Mouse (Mus musculus) embryonic stem cell, embryonic (primary cell): Measurements from ENCODE around the gene Tcf23.

ENCODE experiments used
- CTCF ChIA-PET, 4 experiments: fragments of 300-600 bp in 2 of 4; fragments of 350-600 bp in 2 of 4; sonication (Branson Sonifier 250); formaldehyde crosslinking; loops; one replicate each; lab custom pipeline; 2022; ENCODE audit warnings: inconsistent platforms in 2 of 4; lab: Charles Lee
- POLR2A ChIA-PET, 4 experiments: fragments of 300-600 bp in 2 of 4; fragments of 350-600 bp in 2 of 4; sonication (Branson Sonifier 250); formaldehyde crosslinking; loops; one replicate each; lab custom pipeline; 2022; ENCODE audit warnings: antibody characterized with exemption in 4 of 4, inconsistent platforms in 1 of 4; lab: Charles Lee

The Tcf23 gene

GRCm38 (mm10) chr5:30999324-30999723 lies 30.9 kb downstream of the Tcf23 start:
- ChIA-PET CTCF (interaction anchor here (0.6 to 2.2 kb wide), 12 partner anchors 10 to 984 kb away, joined by 3 to 13 read pairs (median 4); partner anchors contain the start of gene Preb (in 1 of the 4)), POLR2A (interaction anchor here in 3 of 4 experiments (0.6 to 2.5 kb wide), 11 partner anchors 9 to 254 kb away, joined by 3 to 8 read pairs (median 4); partner anchors contain the start of genes Atraid (in 2 of the 3), Slc5a6 (in 2 of the 3) and Agbl5 (in 1 of the 3))

DNA sequence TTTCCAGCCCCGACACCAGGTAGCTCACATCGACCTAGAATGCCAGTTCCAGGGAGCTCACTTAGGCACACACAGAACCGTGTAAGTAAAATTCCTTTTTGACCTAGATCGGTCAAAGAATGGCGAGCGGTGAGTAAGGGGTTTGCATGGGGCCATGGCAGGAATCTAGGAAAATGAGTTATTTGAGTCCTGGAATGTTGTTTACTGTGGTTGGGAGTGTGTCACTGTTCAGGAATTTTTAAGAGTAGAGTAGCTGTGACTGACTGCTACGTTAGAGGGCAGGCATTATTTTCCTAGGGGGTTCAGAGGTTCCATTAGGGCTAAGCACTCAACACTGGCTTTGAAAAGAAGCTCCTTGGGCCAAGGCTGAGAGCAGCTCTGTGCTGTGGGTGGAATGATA lies 31.7 kb downstream of the Tcf23 start:
- ChIA-PET CTCF (interaction anchor here (0.6 to 2.2 kb wide), 16 partner anchors 9 to 985 kb away, joined by 3 to 14 read pairs (median 4); partner anchors contain the start of gene Dnajc5g (in 1 of the 4)), POLR2A (interaction anchor here in 3 of 4 experiments (0.5 to 2.5 kb wide), 15 partner anchors 8 to 138 kb away, joined by 3 to 8 read pairs (median 4); partner anchors contain the start of genes Atraid (in 2 of the 3), Slc5a6 (in 2 of the 3), Agbl5 (in 1 of the 3) and Emilin1 (in 1 of the 3))

DNA sequence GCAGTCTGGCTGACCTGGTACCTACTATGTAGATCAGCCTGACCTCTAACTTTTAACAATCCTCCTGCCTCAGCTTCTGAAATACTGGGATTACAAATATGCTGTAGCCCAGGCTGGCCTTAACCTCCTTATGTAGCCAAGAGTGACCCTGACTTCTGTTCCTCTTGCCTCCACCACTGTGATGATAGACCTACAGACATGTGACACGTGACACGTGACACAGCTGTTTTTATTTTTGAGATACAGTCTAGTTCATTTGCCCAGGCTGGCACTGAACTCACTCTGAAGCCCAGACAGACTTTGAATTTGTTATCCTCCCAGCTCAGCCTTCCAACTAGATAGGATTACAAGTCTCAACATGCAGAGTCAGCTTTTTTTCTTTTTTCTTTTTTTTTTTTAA lies 32.5 kb downstream of the Tcf23 start:
- POLR2A ChIA-PET: interaction anchor here in 3 of 4 experiments (0.6 to 2.5 kb wide), 10 partner anchors 9 to 137 kb away, joined by 3 to 8 read pairs (median 3); partner anchors contain the start of genes Atraid (in 2 of the 3), Agbl5 (in 1 of the 3) and Slc5a6 (in 1 of the 3)
- CTCF ChIA-PET: interaction anchor here in 3 of 4 experiments (0.5 to 1.9 kb wide), 17 partner anchors 11 to 451 kb away, joined by 3 to 14 read pairs (median 3); partner anchors contain the start of genes Slc5a6 (in 1 of the 3) and Zfp512 (in 1 of the 3)

DNA sequence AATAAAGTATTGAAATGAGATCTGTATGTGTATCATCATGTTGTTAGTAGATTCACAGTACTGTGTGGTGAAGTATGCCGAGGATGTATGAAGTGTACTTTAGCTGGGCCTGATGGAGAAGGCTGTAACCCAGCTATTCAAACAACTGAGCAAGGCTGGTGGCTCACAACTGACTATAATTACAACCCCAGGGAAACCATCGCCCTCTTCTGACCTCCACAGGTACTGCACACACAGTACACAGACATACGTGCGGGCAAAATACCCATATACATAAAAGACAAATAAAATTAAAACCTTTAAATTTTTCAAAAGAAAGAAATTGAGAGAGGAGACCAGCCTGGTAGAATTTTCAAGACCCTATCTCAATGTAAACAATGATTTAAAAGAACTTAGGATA lies 33.1 kb downstream of the Tcf23 start:
- CTCF ChIA-PET: interaction anchor here in 3 of 4 experiments (0.5 to 1.9 kb wide), 13 partner anchors 11 to 451 kb away, joined by 3 to 14 read pairs (median 4); partner anchors contain the start of genes Slc5a6 (in 1 of the 3) and Zfp512 (in 1 of the 3)

GRCm38 (mm10) chr5:31004184-31004583 lies 35.7 kb downstream of the Tcf23 start:
- ChIA-PET CTCF (interaction anchor here (0.6 to 2.1 kb wide), 41 partner anchors 9 to 613 kb away, joined by 3 to 11 read pairs (median 4); partner anchors contain the start of genes Atraid (in 1 of the 4), Cad (in 1 of the 4), Dpysl5 (in 1 of the 4) and Preb (in 1 of the 4)), POLR2A (interaction anchor here (0.7 to 2.1 kb wide), 20 partner anchors 9 to 294 kb away, joined by 3 to 7 read pairs (median 4); partner anchors contain the start of genes Atraid (in 4 of the 4), Slc5a6 (in 4 of the 4), Agbl5 (in 1 of the 4) and Cad (in 1 of the 4))

More for the DNA sequence above, 33.1 kb downstream of the Tcf23 start:
- POLR2A ChIA-PET: interaction anchor here in 2 of 4 experiments (0.6 to 2.5 kb wide), 8 partner anchors 10 to 114 kb away, joined by 3 to 8 read pairs (median 3); partner anchors contain the start of genes Atraid (in 2 of the 2), Agbl5 (in 1 of the 2) and Slc5a6 (in 1 of the 2)

DNA sequence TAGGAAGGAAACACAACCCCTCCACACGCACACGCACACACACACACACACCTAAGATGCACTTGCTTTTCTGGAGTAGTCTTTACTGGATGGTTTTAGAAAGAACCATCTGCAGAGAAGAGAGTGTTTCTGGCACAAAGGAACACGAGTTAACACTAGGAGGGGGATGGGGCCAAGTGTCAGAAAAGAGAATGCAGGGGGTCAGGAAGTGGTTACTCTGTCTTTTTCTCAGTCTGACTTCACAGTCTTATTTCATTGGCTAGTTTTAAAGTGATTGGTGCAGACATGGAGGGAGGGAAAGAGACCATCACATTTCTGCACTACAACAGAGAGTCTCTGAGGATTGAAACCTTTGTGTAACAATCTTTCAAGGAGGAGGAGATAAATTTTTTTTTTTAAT lies 44.3 kb downstream of the Tcf23 start:
- POLR2A ChIA-PET: interaction anchor here in 2 of 4 experiments (0.8 to 1.6 kb wide), 5 partner anchors 8 to 36 kb away, joined by 3 to 8 read pairs (median 3); partner anchors contain the start of genes Atraid (in 2 of the 2) and Slc5a6 (in 2 of the 2)
- CTCF ChIA-PET: interaction anchor here in 3 of 4 experiments (0.9 to 1.1 kb wide), 3 partner anchors 9 to 14 kb away, joined by 3 to 4 read pairs (median 4); no protein-coding TSS in a partner anchor

DNA sequence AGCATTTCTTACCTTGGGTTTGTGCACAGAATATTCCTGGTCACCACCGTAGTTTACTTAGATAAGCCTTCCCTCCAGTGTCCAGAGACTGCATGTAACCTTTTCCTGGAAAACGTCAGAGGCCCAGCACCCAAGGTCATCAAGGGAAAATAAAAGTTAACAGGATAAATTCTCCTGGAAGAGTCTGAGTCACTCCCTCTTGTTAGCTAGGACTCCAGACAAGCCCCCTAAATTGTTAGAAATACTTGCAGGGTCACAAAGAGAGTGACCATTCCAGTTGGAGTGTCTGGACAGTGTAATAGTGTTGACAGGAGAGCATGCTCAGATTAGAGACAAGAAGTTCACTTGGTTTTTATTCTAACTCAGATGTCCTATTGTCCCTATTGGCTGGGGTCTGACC lies 47.5 kb downstream of the Tcf23 start:
- CTCF ChIA-PET: interaction anchor here in 2 of 4 experiments (0.7 to 1.3 kb wide), 3 partner anchors 12 to 306 kb away, joined by 3 to 4 read pairs (median 4); no protein-coding TSS in a partner anchor
- POLR2A ChIA-PET: interaction anchor here in 1 of 4 experiments (0.7 to 1.3 kb wide), 2 partner anchors 32 to 39 kb away, joined by 3 to 5 read pairs; partner anchors contain the start of genes Atraid and Slc5a6

DNA sequence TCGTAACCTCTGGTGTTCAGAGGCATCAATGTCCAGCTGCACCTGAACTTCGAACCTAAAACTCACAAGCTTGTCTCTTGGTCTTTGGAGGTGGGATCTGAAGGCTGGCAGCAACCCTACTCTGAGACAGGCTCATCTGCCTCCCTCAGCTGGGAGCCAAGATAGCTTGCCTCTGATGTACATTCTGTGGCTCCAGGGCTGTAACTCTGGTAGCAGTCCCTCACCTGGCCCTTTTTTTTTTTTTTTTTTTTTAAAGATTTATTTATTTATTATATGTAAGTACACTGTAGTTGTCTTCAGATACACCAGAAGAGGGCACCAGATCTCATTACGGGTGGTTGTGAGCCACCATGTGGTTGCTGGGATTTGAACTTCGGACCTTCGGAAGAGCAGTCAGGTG lies 53.3 kb downstream of the Tcf23 start:
- ChIA-PET POLR2A (interaction anchor here in 3 of 4 experiments (0.5 to 2.2 kb wide), 6 partner anchors 8 to 26 kb away, joined by 3 to 9 read pairs (median 6); partner anchors contain the start of genes Atraid (in 1 of the 3) and Slc5a6 (in 1 of the 3)), CTCF (interaction anchor here in 3 of 4 experiments (0.6 to 1.5 kb wide), 5 partner anchors 18 to 219 kb away, joined by 3 to 9 read pairs (median 3); partner anchors contain the start of gene Gm9970 (in 1 of the 3))

DNA sequence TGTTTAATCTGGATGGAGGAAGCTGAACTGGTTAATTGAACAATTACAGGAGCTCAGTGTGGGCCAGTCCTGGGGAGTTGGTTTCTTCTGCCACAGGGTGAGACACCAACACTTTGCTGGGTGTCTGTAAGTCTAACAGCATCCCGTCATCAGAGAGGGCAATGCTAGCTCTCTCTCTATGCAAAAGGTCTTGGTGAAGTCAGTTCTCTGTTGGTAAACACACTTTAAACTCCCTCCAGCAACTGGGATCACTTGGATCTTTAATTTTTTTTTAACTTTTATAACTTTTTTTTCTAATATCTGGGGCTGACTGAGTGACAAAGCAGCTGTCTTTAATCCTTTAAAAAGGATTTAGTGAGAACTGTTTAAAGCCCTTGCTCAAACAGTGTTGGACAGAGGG lies 54.2 kb downstream of the Tcf23 start:
- POLR2A ChIA-PET: interaction anchor here in 3 of 4 experiments (0.6 to 2.2 kb wide), 4 partner anchors 9 to 144 kb away, joined by 3 to 9 read pairs (median 8); partner anchors contain the start of genes Atraid (in 2 of the 3) and Slc5a6 (in 2 of the 3)

DNA sequence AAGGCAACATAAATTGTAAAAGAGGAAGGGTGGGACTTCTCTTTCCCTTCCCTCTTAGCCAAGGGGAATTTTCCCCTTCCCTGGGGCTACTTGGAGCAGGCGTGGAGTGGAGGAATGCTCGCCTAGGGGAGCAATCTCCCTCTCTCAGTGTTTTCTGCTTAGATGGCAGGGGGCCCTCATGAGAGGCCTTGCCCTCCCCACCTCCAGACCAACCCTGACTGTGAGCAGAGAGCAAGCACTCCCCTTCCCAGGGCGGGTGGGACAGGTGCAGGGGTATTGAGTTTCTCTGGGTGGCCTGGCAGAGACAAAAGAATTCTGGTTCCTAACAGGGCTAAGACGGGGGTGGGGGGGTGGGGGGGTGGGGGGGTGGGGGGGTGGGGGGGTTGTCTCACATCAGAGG lies 54.8 kb downstream of the Tcf23 start:
- CTCF ChIA-PET: interaction anchor here in 2 of 4 experiments (0.6 to 1.7 kb wide), 2 partner anchors 9 to 19 kb away, joined by 3 to 4 read pairs (median 3); no protein-coding TSS in a partner anchor
- POLR2A ChIA-PET: interaction anchor here in 2 of 4 experiments (0.6 to 2.2 kb wide), 3 partner anchors 8 to 145 kb away, joined by 3 to 8 read pairs (median 7); partner anchors contain the start of genes Atraid (in 1 of the 2) and Slc5a6 (in 1 of the 2)

More for the DNA sequence above, 54.2 kb downstream of the Tcf23 start:
- CTCF ChIA-PET: interaction anchor here in 3 of 4 experiments (0.6 to 1.5 kb wide), 5 partner anchors 9 to 41 kb away, joined by 3 to 6 read pairs (median 3); no protein-coding TSS in a partner anchor

GRCm38 (mm10) chr5:31024641-31025040 lies 56.2 kb downstream of the Tcf23 start:
- CTCF ChIA-PET: interaction anchor here in 2 of 4 experiments (0.6 to 1.7 kb wide), 2 partner anchors 20 to 221 kb away, joined by 3 to 4 read pairs; no protein-coding TSS in a partner anchor

More at GRCm38 (mm10) chr5:31024641-31025040, 56.2 kb downstream of the Tcf23 start:
- POLR2A ChIA-PET: interaction anchor here in 3 of 4 experiments (0.6 to 1.5 kb wide), 8 partner anchors 24 to 116 kb away, joined by 3 to 4 read pairs (median 3); partner anchors contain the start of genes Slc5a6 (in 2 of the 3) and Atraid (in 1 of the 3)
